Mouse (Mus musculus): ENCODE measurements around the gene Ccdc85c. TPM values are rescaled to one million over a fixed set of nuclear protein-coding genes. Genes with fewer than 3 reads are reported as not detected.
A peak's percentile ranks its signal among the peaks of the same experiment; 100 is the strongest.

Gene Ccdc85c
- polyA plus RNA-seq (2012; rRNA removed) = 26.1 and 35.2 TPM in 2 replicates

DNA sequence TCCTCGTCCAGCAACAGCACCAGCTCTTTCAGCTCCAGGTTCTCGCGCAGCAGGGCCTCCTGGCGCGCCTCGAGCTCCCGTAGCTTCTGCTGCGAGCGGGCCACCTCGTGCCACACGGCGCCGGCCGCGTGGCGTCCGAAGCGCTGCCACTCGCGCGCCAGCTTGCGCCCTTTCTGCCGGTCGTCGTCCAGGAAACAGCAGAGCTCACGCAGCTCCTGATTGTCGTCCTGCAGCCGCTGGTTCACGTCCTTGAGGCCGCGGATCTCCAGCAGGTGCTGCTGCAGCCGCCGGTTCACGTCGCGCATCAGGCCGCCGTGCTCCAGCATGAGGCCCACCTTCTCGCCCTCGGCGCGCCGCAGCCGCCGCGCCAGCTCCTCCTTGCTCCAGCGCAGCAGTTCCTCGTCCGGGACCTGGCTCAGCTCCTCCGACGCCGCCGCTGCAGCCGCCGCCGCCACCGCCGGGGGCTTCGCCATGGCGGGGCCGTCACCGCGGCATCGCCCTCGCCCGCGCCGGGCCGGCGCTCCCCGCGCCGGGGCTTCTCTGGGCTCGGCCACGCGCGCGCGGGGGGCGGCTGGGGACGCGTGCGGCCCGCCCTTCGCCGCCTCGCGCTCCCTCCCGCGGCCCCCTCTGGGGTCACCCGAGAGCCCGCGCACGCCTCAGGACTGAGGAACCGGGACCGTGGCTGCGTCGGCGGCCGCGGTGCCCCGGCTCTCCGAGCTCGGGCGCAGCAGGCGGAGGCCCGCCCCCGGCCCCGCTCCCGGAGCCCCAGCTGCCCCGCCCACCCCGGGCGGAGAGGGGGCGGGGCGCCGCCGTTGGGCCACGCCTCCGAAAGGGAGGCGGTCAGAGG, at the start of gene Ccdc85c:
Ccdc85c (minus strand) TSS at position 765 of the 847 bp plus-strand sequence.
- Histone ChIP-seq H3K4me1 (replicated peaks; ENCODE audit: control insufficient read depth, insufficient read depth, low read length) (peaks cover 30% of the 10 kb centered on the region), H3K27me3 (ENCODE audit: control insufficient read depth, insufficient read depth, low read length) (no peaks in the 10 kb centered on the region), H3K4me3 (ENCODE audit: control insufficient read depth, insufficient read depth, low read length) (peak within 1 kb of the TSS; percentile 56), H3K27ac (ENCODE audit: control insufficient read depth, insufficient read depth, low read length) (no peak within 1 kb of the TSS), H3K36me3 (ENCODE audit: control insufficient read depth, insufficient read depth, low read length) (no peaks in the 10 kb centered on the region)
- no peak for DNase-seq
- TF ChIP-seq CTCF (IDR thresholded peaks at IDR 0.05; ENCODE audit: borderline replicate concordance, control insufficient read depth, extremely low read depth, insufficient read depth, low read length, poor library complexity) (peak; percentile 8; the same call in 1 of the 2 replicates), POLR2A (IDR thresholded peaks at IDR 0.05; ENCODE audit: control insufficient read depth, extremely low read depth, insufficient read depth, low read length, poor library complexity) (peak; percentile 25; the same call in 1 of the 2 replicates)
- WGBS = under 1% methylated on average over 110 of the region's 120 CpGs

DNA sequence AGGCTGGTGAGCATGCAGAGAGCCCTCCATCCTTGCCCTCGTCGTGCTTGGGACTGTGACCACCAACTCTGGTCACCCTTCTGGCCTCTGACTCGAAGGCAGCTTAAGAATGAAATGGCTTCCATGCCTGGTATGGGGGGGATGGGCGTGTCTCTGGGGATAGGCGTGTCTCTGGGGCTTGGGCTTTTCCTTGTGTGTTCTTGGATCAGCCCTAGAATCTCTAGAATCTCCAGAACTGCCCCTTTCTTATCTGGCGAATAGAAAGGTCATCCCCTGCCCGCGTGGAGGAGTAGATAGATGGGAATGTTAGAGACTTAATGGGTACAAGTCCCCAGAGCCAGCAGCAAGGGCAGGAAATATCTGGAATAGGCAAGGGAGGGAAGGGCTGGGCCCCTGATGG, 44.9 kb upstream of the Ccdc85c start:
- no peaks in the 10 kb centered on the region for H3K36me3 ChIP-seq (ENCODE audit: control insufficient read depth, insufficient read depth, low read length)
- no peaks in the 10 kb centered on the region for H3K4me1 ChIP-seq (replicated peaks; ENCODE audit: control insufficient read depth, insufficient read depth, low read length)
- 39% methylated on average over 8 of the region's 8 CpGs for WGBS
- TF ChIP-seq CTCF (IDR thresholded peaks at IDR 0.05; ENCODE audit: borderline replicate concordance, control insufficient read depth, extremely low read depth, insufficient read depth, low read length, poor library complexity) = no peak
- no peak for TF ChIP-seq POLR2A (IDR thresholded peaks at IDR 0.05; ENCODE audit: control insufficient read depth, extremely low read depth, insufficient read depth, low read length, poor library complexity)
- no peak for DNase-seq
- no peak overlapping the region for H3K4me3 ChIP-seq (ENCODE audit: control insufficient read depth, insufficient read depth, low read length)
- no peak overlapping the region for H3K27ac ChIP-seq (ENCODE audit: control insufficient read depth, insufficient read depth, low read length)
- peaks cover 9% of the 10 kb centered on the region; the same call in 1 of the 2 replicates for H3K27me3 ChIP-seq (ENCODE audit: control insufficient read depth, insufficient read depth, low read length)

DNA sequence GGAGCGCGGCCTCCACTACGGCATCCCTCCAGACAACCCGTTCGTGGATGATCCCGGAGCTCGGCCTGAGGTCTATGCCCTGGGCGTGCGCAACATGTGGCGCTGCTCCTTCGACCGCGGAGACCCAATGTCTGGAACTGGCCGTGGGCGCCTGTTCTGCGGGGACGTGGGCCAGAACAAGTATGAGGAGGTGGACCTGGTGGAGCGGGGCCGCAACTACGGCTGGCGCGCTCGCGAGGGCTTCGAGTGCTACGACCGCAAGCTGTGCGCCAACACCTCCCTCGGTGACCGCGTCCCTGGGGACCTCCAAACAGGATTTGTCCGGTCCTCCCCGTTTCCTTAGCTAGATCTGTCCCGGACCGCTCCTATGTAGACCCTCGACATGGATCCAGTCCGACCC, 43.3 kb upstream of the Ccdc85c start:
- Histone ChIP-seq H3K4me3 (ENCODE audit: control insufficient read depth, insufficient read depth, low read length) (no peak overlapping the region), H3K4me1 (replicated peaks; ENCODE audit: control insufficient read depth, insufficient read depth, low read length) (no peaks in the 10 kb centered on the region), H3K27ac (ENCODE audit: control insufficient read depth, insufficient read depth, low read length) (no peak overlapping the region), H3K36me3 (ENCODE audit: control insufficient read depth, insufficient read depth, low read length) (no peaks in the 10 kb centered on the region), H3K27me3 (ENCODE audit: control insufficient read depth, insufficient read depth, low read length) (peaks cover 9% of the 10 kb centered on the region; the same call in 1 of the 2 replicates)
- TF ChIP-seq POLR2A (IDR thresholded peaks at IDR 0.05; ENCODE audit: control insufficient read depth, extremely low read depth, insufficient read depth, low read length, poor library complexity) = no peak
- TF ChIP-seq CTCF (IDR thresholded peaks at IDR 0.05; ENCODE audit: borderline replicate concordance, control insufficient read depth, extremely low read depth, insufficient read depth, low read length, poor library complexity) = no peak
- 15% methylated on average over 37 of the region's 37 CpGs for WGBS
- DNase-seq = no peak

DNA sequence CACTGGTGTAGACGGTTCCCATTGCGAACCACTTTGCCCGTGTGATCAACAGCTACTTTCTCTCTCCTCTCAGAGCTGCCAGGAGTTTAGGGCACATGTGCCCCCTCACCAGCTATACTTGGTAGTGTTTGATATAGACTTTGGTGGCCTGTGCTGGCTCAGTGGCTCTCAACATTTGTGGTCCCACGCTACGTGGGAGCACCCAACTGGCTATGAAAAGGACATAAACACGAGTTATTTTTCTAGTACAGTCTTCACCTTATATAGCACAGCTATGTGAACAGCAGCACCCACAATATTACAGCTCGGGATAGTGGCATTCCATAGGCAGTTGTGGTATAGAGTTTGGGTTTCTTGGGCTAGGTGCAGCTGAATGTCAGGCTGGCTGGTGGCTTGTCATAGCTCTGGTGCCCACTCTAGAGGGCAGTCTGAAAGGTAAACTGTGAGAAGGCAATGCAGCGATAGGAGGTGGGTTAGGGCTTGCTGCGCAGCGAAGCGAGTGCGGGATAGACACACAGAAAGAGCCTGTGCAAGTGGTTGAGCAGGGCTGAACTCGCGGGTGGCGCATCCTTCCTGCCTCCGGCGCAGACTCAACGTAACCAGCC, 42.7 kb upstream of the Ccdc85c start:
- WGBS = 27% methylated on average over 18 of the region's 18 CpGs
- Histone ChIP-seq H3K4me1 (replicated peaks; ENCODE audit: control insufficient read depth, insufficient read depth, low read length) (no peaks in the 10 kb centered on the region), H3K27ac (ENCODE audit: control insufficient read depth, insufficient read depth, low read length) (no peak overlapping the region), H3K4me3 (ENCODE audit: control insufficient read depth, insufficient read depth, low read length) (no peak overlapping the region), H3K36me3 (ENCODE audit: control insufficient read depth, insufficient read depth, low read length) (no peaks in the 10 kb centered on the region), H3K27me3 (ENCODE audit: control insufficient read depth, insufficient read depth, low read length) (peaks cover 9% of the 10 kb centered on the region; the same call in 1 of the 2 replicates)
- DNase-seq = no peak
- no peak for TF ChIP-seq POLR2A (IDR thresholded peaks at IDR 0.05; ENCODE audit: control insufficient read depth, extremely low read depth, insufficient read depth, low read length, poor library complexity)
- TF ChIP-seq CTCF (IDR thresholded peaks at IDR 0.05; ENCODE audit: borderline replicate concordance, control insufficient read depth, extremely low read depth, insufficient read depth, low read length, poor library complexity) = no peak

DNA sequence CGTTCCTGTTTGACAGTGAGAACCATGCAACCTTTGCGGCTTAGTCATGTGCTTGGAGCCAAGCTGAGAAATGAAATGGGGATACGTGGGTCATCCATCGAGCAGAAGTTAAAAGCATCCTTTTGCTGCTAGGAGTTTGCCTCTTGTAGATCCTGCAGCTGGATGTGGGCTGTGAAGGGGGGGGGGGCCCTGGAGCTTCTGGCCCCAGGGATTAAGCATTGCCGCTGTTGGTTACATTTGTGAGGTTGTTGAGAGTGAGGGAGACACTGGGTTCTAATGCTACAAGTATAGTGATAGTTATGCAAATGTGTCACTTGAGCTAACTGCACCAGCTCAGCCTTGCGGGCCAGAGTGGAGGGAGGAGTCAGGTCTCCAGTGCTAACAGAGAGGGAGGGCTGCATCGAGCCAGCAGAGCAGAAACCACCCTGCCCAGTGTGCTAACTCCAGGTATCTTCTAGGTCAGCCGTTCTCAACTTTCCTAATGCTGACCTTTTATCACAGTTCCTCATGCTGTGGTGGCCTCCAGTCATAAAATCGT, 42.0 kb upstream of the Ccdc85c start:
- Histone ChIP-seq H3K4me1 (replicated peaks; ENCODE audit: control insufficient read depth, insufficient read depth, low read length) (no peaks in the 10 kb centered on the region), H3K27me3 (ENCODE audit: control insufficient read depth, insufficient read depth, low read length) (peaks cover 9% of the 10 kb centered on the region; the same call in 1 of the 2 replicates)
- WGBS = 9% methylated on average over 9 of the region's 9 CpGs

DNA sequence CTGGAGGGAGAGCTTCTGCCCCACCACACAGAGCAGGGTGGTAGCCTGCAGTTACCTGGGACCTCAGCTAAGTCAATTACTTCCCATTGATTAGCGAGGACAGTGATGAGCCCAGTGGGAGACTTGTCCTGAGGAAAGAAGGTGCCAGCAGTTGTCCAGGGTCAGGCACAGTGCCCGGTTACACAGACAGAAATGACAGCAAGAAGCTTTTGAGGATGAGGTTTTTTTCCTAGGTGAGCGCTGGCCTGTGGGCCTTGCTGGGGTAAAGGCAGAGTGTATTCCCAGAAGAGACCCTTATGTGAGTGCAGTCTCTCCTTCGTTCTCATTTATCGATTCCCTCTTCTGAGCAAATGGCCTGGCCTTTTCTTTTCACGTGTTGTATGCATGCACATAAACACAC, 41.4 kb upstream of the Ccdc85c start:
- no peak for DNase-seq
- peaks cover 9% of the 10 kb centered on the region; the same call in 1 of the 2 replicates for H3K27me3 ChIP-seq (ENCODE audit: control insufficient read depth, insufficient read depth, low read length)
- H3K4me3 ChIP-seq (ENCODE audit: control insufficient read depth, insufficient read depth, low read length) = no peak overlapping the region
- TF ChIP-seq CTCF (IDR thresholded peaks at IDR 0.05; ENCODE audit: borderline replicate concordance, control insufficient read depth, extremely low read depth, insufficient read depth, low read length, poor library complexity) (no peak), POLR2A (IDR thresholded peaks at IDR 0.05; ENCODE audit: control insufficient read depth, extremely low read depth, insufficient read depth, low read length, poor library complexity) (no peak)
- H3K36me3 ChIP-seq (ENCODE audit: control insufficient read depth, insufficient read depth, low read length) = no peaks in the 10 kb centered on the region
- 44% methylated on average over 6 of the region's 6 CpGs for WGBS
- no peaks in the 10 kb centered on the region for H3K4me1 ChIP-seq (replicated peaks; ENCODE audit: control insufficient read depth, insufficient read depth, low read length)
- H3K27ac ChIP-seq (ENCODE audit: control insufficient read depth, insufficient read depth, low read length) = no peak overlapping the region

More for the DNA sequence above, 42.0 kb upstream of the Ccdc85c start:
- H3K36me3 ChIP-seq (ENCODE audit: control insufficient read depth, insufficient read depth, low read length) = no peaks in the 10 kb centered on the region
- no peak overlapping the region for H3K27ac ChIP-seq (ENCODE audit: control insufficient read depth, insufficient read depth, low read length)
- TF ChIP-seq CTCF (IDR thresholded peaks at IDR 0.05; ENCODE audit: borderline replicate concordance, control insufficient read depth, extremely low read depth, insufficient read depth, low read length, poor library complexity) (no peak), POLR2A (IDR thresholded peaks at IDR 0.05; ENCODE audit: control insufficient read depth, extremely low read depth, insufficient read depth, low read length, poor library complexity) (no peak)
- no peak for DNase-seq
- H3K4me3 ChIP-seq (ENCODE audit: control insufficient read depth, insufficient read depth, low read length) = no peak overlapping the region

Data from thymus, adult 2 months (tissue).